Mouse (Mus musculus) embryonic stem cell, embryonic (primary cell): Measurements from ENCODE around the gene Tmprss9.

Experiments used
- CTCF ChIA-PET, 4 experiments: fragments of 300-600 bp in 2 of 4; fragments of 350-600 bp in 2 of 4; sonication (Branson Sonifier 250); formaldehyde crosslinking; loops; one replicate each; lab custom pipeline; 2022; ENCODE audit warnings: inconsistent platforms in 2 of 4; lab: Charles Lee
- POLR2A ChIA-PET, 4 experiments: fragments of 300-600 bp in 2 of 4; fragments of 350-600 bp in 2 of 4; sonication (Branson Sonifier 250); formaldehyde crosslinking; loops; one replicate each; lab custom pipeline; 2022; ENCODE audit warnings: antibody characterized with exemption in 4 of 4, inconsistent platforms in 1 of 4; lab: Charles Lee

Gene Tmprss9

DNA sequence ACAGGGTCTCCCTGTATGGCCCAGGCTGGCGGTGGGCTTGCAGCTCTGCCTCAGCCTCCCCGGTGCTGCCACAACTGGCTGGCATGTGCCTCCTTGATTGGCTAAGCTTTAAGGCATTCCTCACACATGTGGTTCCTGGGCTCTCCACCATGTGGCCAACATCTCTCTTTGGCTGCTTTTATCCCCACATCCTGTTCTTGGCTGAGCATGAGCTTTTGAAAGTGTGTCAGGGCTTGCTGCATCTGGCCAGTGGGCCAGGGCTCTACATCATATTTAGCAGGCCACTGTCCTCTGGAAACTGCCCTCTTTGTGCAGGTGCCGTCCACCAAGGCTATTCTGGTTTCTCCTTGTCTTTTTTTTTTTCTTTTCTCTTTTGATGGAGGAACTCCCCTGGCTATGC lies 15.4 kb upstream of the Tmprss9 start:
- POLR2A ChIA-PET = interaction anchor here in 3 of 4 experiments (0.5 to 6.4 kb wide), 20 partner anchors 9 to 675 kb away, joined by 3 to 49 read pairs (median 5); partner anchors contain the start of genes Gadd45b (in 1 of the 3), Mknk2 (in 1 of the 3) and Tmprss9 (in 1 of the 3)
- CTCF ChIA-PET = interaction anchor here in 3 of 4 experiments (0.6 to 4.3 kb wide), 5 partner anchors 19 to 374 kb away, joined by 4 to 22 read pairs (median 9); partner anchors contain the start of gene Atcay (in 1 of the 3)

DNA sequence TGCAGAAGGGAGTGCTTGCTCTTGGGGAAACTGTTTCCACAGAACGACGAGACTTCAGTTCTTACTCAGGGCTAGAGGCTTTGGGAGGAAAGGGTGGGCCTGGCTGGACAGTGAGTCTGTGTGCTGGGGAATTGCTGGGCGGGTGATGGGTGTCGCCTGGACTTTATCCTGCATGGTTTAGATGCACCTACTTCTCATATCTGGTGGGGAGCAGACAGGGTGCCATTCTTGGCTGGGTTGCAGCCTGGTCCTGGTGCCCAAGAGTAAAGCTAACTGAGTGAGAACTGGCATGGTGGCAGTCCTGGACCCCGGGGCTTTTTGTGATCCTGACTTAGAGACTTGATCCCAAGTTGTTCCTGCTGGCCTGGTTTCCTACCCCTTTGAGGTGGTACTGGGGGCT lies 14.7 kb upstream of the Tmprss9 start:
- POLR2A ChIA-PET = interaction anchor here in 3 of 4 experiments (0.7 to 6.4 kb wide), 13 partner anchors 8 to 483 kb away, joined by 3 to 49 read pairs (median 5); partner anchors contain the start of genes Gadd45b (in 2 of the 3) and Mknk2 (in 1 of the 3)
- CTCF ChIA-PET = interaction anchor here in 2 of 4 experiments (2.2 to 4.3 kb wide), 3 partner anchors 9 to 24 kb away, joined by 10 to 22 read pairs (median 10); no protein-coding TSS in a partner anchor

DNA sequence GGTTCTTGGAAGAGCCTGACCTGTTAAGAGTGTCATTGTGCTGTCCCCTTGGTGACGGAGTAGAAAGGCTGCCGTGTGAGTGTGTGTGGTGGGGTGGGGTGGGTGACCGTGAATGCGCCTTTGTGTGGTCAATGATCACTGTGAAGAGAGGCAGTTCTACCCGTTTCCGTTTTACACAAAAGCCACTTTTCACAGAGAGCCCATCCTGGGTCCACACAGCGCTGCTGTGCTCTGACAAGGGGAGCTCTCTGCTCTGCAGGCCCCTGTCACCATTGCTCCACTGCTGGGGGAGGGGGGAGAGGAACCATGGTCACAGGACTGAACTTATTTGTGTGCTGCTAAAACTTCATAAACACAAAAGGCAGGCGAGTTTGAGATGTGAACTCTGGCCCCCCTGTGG lies 14.3 kb upstream of the Tmprss9 start:
- POLR2A ChIA-PET = interaction anchor here in 3 of 4 experiments (0.7 to 6.4 kb wide), 14 partner anchors 9 to 248 kb away, joined by 3 to 49 read pairs (median 4); partner anchors contain the start of genes Gadd45b (in 2 of the 3) and Map2k2 (in 1 of the 3)
- CTCF ChIA-PET = interaction anchor here in 3 of 4 experiments (0.6 to 4.3 kb wide), 8 partner anchors 9 to 319 kb away, joined by 3 to 22 read pairs (median 3); partner anchors contain the start of gene Atp8b3 (in 1 of the 3)

DNA sequence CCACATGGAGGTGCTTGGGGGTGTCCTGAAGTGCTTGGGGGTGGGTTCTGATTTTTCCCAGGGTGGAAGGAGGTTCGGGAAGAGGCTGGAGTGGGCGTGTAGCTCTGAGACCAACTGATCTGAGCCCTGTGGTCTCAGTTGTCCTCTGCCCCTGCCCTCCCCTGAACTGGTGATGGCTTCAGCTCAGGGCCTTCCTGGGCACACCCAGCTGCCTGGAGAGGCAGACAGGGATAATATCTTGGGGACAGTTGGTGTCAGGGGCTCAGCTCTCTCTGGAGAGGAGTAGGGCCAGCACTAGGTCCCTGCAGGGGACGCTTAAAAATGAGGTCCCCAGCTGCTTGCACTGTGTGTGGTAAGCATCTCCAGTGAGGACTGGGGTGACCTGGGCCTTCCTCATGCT lies 13.8 kb upstream of the Tmprss9 start:
- CTCF ChIA-PET = interaction anchor here (0.6 to 4.3 kb wide), 9 partner anchors 9 to 319 kb away, joined by 3 to 22 read pairs (median 3); partner anchors contain the start of gene Atp8b3 (in 1 of the 4)

DNA sequence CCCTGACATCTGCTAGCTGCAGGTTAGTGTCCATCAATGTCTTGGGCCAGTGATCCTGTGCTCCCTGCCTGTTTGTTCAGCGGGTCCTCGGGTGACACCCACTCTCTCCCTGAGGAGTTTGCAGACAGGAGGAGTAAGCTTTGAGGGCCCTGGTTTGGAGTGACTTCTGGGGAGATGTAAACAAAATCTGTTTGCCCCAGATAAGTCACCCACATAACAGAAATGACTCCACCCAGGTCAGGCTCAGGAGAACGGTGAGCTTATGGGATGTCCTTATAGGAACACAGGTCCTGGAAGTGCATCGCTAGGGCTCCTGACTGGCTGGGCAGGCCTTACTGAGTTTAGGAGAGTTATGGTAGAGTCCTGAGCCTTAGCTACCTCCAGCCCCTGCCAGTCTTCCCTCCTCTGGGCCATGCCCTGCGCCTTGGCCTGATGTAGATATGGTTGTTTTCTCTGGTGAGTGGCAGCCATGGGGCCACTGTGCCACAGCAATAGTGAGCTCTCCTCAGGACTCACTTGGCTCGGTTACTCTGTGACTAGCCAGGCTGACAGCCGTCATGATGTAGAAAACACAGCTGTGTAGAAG lies 13.2 kb upstream of the Tmprss9 start:
- CTCF ChIA-PET = interaction anchor here (0.8 to 4.3 kb wide), 11 partner anchors 10 to 301 kb away, joined by 3 to 22 read pairs (median 6); no protein-coding TSS in a partner anchor
- POLR2A ChIA-PET = interaction anchor here in 3 of 4 experiments (0.6 to 6.4 kb wide), 23 partner anchors 8 to 297 kb away, joined by 3 to 49 read pairs (median 4); partner anchors contain the start of genes Gadd45b (in 2 of the 3) and Tmprss9 (in 1 of the 3)

More for the DNA sequence above, 13.8 kb upstream of the Tmprss9 start:
- POLR2A ChIA-PET = interaction anchor here in 3 of 4 experiments (0.6 to 6.4 kb wide), 22 partner anchors 8 to 296 kb away, joined by 3 to 49 read pairs (median 4); partner anchors contain the start of genes Gadd45b (in 2 of the 3), Map2k2 (in 1 of the 3) and Tmprss9 (in 1 of the 3)

DNA sequence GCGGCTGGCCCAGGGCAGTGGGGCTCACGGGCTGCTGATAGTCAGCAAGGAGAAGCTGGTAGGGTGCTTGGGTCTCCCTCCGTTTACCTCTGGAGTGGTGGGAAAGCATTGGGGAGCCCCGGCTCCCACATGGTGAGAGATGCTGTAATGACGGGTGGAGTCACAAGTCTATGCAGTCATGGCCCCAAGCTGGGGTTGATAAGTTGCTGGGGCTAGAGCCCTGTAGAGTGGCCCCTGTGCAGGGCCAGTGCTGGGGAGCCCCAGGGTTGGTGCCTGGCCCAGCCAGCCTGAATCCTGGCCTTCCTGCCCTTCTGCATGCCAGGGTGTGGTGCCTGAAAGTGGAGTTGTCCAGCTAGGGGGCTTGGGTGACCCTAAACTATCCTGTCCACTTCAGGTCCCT lies 9.3 kb upstream of the Tmprss9 start:
- POLR2A ChIA-PET = interaction anchor here in 2 of 4 experiments (1.2 to 2.3 kb wide), 4 partner anchors 9 to 115 kb away, joined by 3 to 5 read pairs (median 4); partner anchors contain the start of gene Tmprss9 (in 1 of the 2)
- CTCF ChIA-PET = interaction anchor here in 3 of 4 experiments (0.6 to 1.3 kb wide), 4 partner anchors 19 to 108 kb away, joined by 3 to 4 read pairs (median 4); no protein-coding TSS in a partner anchor

DNA sequence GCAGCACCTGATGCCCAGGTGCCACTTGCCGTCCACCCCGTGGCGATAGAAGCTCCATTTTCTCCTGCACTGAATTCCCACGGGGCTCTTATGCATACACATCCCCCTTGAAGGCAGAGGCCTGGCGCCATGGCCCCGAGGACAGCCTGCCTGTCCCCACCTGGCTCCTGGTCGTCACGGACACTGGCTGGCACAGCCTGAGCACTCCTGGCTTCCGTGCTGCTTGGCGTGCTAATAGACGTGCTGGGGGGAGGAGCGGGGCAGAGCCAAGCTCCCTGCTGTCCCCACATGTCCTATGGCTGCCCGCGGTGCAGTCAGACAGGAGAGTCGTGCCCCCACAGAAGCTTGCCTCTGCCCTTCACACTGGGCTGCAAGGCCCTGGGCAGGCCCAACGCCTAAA lies 7.2 kb upstream of the Tmprss9 start:
- ChIA-PET CTCF (interaction anchor here in 3 of 4 experiments (0.5 to 8.8 kb wide), 11 partner anchors 12 to 647 kb away, joined by 3 to 57 read pairs (median 3); no protein-coding TSS in a partner anchor), POLR2A (interaction anchor here in 2 of 4 experiments (0.6 to 1.7 kb wide), 5 partner anchors 8 to 65 kb away, joined by 3 to 5 read pairs (median 4); partner anchors contain the start of genes Gadd45b (in 2 of the 2), Lsm7 (in 1 of the 2) and Sppl2b (in 1 of the 2))

DNA sequence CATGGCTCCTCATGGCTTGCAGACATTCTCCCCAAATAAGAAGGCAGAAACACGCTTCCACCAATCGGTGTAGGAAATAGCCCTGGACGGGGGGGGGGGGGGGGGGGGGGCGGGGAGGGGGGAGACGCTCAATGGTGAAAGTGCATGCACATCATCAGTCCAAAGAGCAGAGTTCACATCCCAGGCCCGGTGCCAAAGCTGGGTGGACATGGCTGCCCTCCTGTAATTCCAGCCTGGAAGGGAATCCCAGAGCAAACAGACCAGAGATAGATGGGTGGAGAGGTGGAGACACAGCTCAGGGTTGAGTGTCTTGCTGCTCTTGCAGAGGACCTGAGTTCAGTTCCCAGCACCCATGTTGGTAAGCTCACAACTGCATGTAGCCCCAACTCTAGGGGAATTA lies 655 bp upstream of the Tmprss9 start:
- POLR2A ChIA-PET = interaction anchor here (0.6 to 1.8 kb wide), 28 partner anchors 7 to 479 kb away, joined by 3 to 11 read pairs (median 4); partner anchors contain the start of genes Gadd45b (in 2 of the 4), Amh (in 1 of the 4), Ap3d1 (in 1 of the 4) and Hmg20b (in 1 of the 4)
- CTCF ChIA-PET = interaction anchor here (0.6 to 8.8 kb wide), 11 partner anchors 9 to 168 kb away, joined by 3 to 57 read pairs (median 6); no protein-coding TSS in a partner anchor

DNA sequence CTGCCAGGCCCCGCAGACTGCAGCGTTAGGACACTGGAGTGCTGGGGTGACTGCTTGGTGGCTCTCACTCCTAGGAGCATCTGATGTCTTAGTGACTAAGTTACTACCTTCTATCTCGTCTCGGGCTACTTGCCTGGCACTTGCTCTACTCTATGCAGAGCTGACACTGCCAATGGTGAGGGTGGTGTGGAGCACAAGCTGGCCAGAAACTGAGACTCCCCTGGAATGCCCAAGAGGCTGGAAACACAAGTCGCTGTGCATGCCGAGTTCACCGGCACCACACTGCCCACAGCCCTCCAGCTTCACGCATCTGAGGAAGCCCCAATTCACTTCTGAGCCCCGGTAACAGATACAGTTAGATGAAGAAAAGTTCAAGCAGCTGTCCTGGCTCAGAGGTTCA lies 2.4 kb downstream of the Tmprss9 start:
- ChIA-PET CTCF (interaction anchor here (0.7 to 13.2 kb wide), 15 partner anchors 13 to 427 kb away, joined by 3 to 353 read pairs (median 4); partner anchors contain the start of gene Amh (in 1 of the 4)), POLR2A (interaction anchor here (0.6 to 2.4 kb wide), 20 partner anchors 9 to 208 kb away, joined by 3 to 7 read pairs (median 3); partner anchors contain the start of genes Dot1l (in 1 of the 4), Gadd45b (in 1 of the 4), Lsm7 (in 1 of the 4) and Sppl2b (in 1 of the 4))

DNA sequence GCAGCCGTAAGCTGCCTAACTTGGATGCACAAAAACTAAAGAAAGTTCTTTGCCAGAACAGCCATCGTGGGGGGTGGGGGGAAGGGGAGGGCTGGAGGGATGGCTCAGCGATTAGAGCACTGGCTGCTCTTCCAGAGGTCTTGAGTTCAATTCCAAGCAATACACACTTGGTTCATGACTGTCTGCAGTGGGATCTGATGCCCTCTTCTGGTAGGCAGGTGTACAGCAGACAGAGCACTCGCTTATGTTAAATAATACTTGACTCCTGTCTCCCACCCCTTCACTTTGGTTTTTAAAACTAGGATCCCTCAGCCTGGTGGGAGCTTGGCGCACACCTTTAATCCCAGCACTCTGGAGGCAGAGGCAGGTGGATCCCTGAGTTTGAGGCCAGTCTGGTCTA lies 4.4 kb downstream of the Tmprss9 start:
- ChIA-PET POLR2A (interaction anchor here in 3 of 4 experiments (0.6 to 1.9 kb wide), 18 partner anchors 13 to 254 kb away, joined by 3 to 7 read pairs (median 3); partner anchors contain the start of genes Csnk1g2 (in 1 of the 3), Gadd45b (in 1 of the 3), Lsm7 (in 1 of the 3) and Sppl2b (in 1 of the 3)), CTCF (interaction anchor here (0.6 to 13.2 kb wide), 26 partner anchors 9 to 1860 kb away, joined by 3 to 353 read pairs (median 4); partner anchors contain the start of genes Amh (in 2 of the 4), Ap3d1 (in 1 of the 4) and Atp8b3 (in 1 of the 4))

DNA sequence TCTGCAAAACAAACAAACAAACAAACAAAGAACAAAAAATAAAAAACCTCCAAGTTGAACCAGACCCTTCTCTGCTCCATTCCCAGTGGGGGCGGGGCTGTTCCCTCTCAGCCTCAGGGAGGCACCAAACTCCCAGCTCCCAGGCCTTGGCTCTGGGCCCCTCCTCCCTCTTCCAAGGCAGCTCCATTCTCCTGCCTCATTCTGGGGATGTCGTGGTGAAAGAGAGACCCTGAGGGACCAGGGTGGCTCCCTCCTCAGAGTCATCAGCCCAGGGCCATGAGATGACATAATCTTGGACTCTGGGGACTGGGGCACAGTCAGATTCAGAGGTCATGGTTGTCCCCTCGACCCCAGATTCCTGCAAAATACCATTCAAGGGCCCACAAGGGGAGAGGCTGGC lies 4.9 kb downstream of the Tmprss9 start:
- ChIA-PET CTCF (interaction anchor here (0.6 to 13.2 kb wide), 24 partner anchors 9 to 589 kb away, joined by 3 to 353 read pairs (median 4); partner anchors contain the start of genes Amh (in 2 of the 4), Ap3d1 (in 1 of the 4), Atp8b3 (in 1 of the 4) and Gadd45b (in 1 of the 4)), POLR2A (interaction anchor here in 3 of 4 experiments (0.6 to 1.8 kb wide), 15 partner anchors 18 to 254 kb away, joined by 3 to 5 read pairs (median 3); partner anchors contain the start of genes Csnk1g2 (in 1 of the 3), Gadd45b (in 1 of the 3), Lsm7 (in 1 of the 3) and Sppl2b (in 1 of the 3))

DNA sequence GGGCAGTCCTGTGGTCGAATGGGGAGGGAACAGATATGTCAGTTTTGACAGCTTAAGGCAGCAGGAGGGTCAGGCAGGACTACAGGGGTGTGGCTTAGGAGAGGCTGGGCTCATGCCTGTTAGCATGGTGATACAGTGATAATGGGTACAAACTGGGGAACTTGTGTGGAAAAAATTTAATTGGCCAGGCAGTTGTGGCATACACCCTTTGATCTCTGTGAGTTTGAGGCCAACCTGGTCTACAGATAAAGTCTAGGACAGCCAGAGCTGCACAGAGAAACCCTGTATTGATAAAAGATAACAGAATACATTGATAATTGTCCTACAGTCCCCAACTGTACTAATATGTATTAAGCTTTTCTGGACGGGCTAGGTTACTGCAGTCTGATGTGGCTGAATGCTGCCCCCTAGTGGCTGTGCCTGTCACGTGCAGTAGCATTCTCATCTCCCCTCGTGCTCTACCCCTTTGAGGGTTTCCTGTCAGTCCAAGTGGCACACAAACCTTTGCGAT lies 8.5 kb downstream of the Tmprss9 start:
- CTCF ChIA-PET = interaction anchor here (0.5 to 13.2 kb wide), 105 partner anchors 9 to 671 kb away, joined by 3 to 353 read pairs (median 6); partner anchors contain the start of genes Tmprss9 (in 4 of the 4), Amh (in 3 of the 4), Jsrp1 (in 2 of the 4) and Lmnb2 (in 2 of the 4)

DNA sequence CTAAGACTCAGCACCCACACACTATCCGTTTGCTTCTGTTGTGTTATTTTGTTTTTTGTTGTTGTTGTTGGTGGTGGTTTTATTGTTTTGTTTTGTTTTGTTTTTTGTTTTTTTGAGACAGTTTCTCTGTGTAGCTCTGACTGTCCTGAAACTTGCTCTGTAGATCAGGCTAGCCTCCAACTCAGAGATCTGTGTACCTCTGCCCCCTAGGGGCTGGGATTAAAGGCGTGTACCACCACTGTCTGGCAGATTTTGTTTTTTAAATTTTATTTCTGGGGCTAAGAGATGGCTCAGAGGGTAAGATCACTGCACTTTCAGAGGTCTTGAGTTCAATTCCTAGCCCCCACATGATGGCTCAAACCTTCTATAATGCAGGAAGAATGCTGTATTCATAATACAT lies 9.3 kb downstream of the Tmprss9 start:
- ChIA-PET CTCF (interaction anchor here (0.5 to 13.2 kb wide), 229 partner anchors 9 to 1198 kb away, joined by 3 to 353 read pairs (median 5); partner anchors contain the start of genes Amh (in 4 of the 4), Tmprss9 (in 4 of the 4), Gng7 (in 3 of the 4) and Lmnb2 (in 3 of the 4)), POLR2A (interaction anchor here (0.5 to 5.5 kb wide), 64 partner anchors 8 to 295 kb away, joined by 3 to 42 read pairs (median 4); partner anchors contain the start of genes Gadd45b (in 3 of the 4), Timm13 (in 2 of the 4), Tmprss9 (in 2 of the 4) and Ap3d1 (in 1 of the 4))

More for the DNA sequence above, 8.5 kb downstream of the Tmprss9 start:
- POLR2A ChIA-PET = interaction anchor here in 3 of 4 experiments (0.6 to 5.5 kb wide), 20 partner anchors 9 to 202 kb away, joined by 3 to 42 read pairs (median 4); partner anchors contain the start of genes Gadd45b (in 3 of the 3), Ap3d1 (in 1 of the 3) and Tmprss9 (in 1 of the 3)

DNA sequence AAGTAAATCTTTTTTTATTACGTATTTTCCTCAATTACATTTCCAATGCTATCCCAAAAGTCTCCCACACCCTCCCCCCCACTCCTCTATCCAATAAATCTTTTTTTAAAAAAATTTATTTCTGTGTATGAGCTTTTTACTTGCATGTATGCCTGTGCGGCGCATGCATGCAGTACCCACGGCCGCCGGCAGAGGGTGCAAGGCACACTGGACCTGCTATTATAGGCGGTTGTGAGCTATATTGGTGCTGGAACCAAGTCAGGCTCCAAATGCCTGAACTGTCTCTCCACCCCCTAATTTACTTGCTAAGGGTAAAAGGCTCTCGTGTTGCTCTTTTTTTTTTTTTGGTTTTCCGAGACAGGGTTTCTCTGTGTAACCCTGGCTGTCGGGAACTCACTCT lies 9.7 kb downstream of the Tmprss9 start:
- POLR2A ChIA-PET = interaction anchor here (0.5 to 5.5 kb wide), 73 partner anchors 8 to 295 kb away, joined by 3 to 42 read pairs (median 4); partner anchors contain the start of genes Gadd45b (in 3 of the 4), Timm13 (in 3 of the 4), Tmprss9 (in 2 of the 4) and Ap3d1 (in 1 of the 4)

DNA sequence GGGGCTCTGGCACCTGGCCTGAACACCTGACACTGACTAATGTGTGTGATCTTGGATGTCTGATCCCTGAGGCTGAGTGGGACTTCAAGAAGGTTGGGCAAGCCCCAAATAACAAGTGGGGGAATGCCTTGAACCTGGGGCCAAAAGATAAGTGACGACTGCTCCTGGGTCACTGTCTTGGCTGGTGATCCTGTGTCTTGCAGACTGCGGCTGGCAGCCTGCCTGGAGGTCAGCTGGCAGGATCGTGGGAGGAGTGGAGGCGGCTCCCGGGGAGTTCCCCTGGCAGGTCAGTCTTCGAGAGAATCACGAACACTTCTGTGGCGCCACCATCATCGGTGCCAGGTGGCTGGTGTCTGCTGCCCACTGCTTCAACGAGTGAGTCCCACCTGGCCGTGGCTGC lies 15.5 kb downstream of the Tmprss9 start:
- POLR2A ChIA-PET = interaction anchor here in 2 of 4 experiments (1.3 to 4.5 kb wide), 4 partner anchors 12 to 44 kb away, joined by 3 to 32 read pairs (median 13); partner anchors contain the start of genes Gadd45b (in 1 of the 2), Lmnb2 (in 1 of the 2) and Timm13 (in 1 of the 2)
- CTCF ChIA-PET = interaction anchor here in 2 of 4 experiments (1.2 to 13.2 kb wide), 2 partner anchors 103 to 110 kb away, joined by 4 to 353 read pairs; no protein-coding TSS in a partner anchor

More for the DNA sequence above, 9.7 kb downstream of the Tmprss9 start:
- CTCF ChIA-PET = interaction anchor here (0.5 to 13.2 kb wide), 231 partner anchors 8 to 1198 kb away, joined by 3 to 353 read pairs (median 5); partner anchors contain the start of genes Amh (in 4 of the 4), Gadd45b (in 4 of the 4), Tmprss9 (in 4 of the 4) and Gng7 (in 3 of the 4)
